Mouse (Mus musculus) heart, postnatal 0 days (tissue): ENCODE results near the gene Dennd2a.

Experiments
- CTCF ChIP-seq: IDR thresholded peaks from 2 replicates; pipeline ENCODE4 v1.5.1; 2016; ENCODE audit warnings: antibody characterized with exemption, control low read depth, low read depth
- EP300 ChIP-seq: IDR thresholded peaks from 2 replicates; pipeline ENCODE4 v1.6.1; 2016; ENCODE audit warnings: antibody characterized with exemption, low read depth

GRCm38 (mm10) chr6:39554888-39555647 lies 2.6 kb downstream of the Dennd2a start:
- TF ChIP-seq CTCF (no peak), EP300 (no peak)
